Mouse (Mus musculus) lung, postnatal 0 days (tissue): Measurements from ENCODE around the gene Gadd45g.

Experiments
- CTCF ChIP-seq: IDR thresholded peaks from 2 replicates; pipeline ENCODE4 v1.5.1; 2016; ENCODE audit warnings: antibody characterized with exemption, mild to moderate bottlenecking
- EP300 ChIP-seq: IDR thresholded peaks from 2 replicates; pipeline ENCODE4 v1.6.1; 2016; ENCODE audit warnings: antibody characterized with exemption, mild to moderate bottlenecking, control low read depth

DNA sequence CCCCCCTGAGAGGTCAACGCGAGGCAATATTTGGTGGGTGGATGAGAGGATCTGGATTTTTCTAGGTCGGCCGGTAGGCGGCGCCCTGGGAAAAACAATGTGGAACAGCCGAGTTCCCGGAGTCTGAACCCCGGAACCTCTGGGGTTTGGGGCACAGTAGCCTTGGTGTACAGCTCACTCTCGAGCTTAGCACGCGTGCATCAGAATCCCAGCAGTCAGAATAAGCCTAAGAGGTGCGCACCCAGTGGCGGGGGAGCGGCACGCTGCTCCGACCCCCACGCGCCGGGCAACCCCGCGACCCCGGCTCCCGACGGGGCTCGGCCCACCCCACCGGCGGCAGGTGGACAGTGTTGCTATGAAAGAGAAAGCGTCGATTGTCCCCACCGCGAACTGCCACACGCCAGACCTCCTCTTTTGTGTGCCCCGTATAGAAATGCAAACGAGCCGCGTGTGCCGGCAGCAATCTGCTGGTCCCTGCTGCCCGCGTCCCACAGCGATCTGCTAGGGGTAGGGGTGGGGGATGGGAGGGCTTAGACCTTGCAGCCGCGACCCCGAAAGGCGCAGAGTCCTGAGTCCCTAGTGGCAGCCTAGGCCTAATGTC is 787 bp upstream of the Gadd45g start:
- peak; percentile 73 for TF ChIP-seq CTCF
- no peak for TF ChIP-seq EP300
